Mouse (Mus musculus) left cerebral cortex, adult 2 months (tissue): ENCODE measurements at regions not wholly inside any gene's neighbourhood (a gene's known extent, or its start where the extent isn't known, plus 50 kb on each side); places are given as distances from the start of the nearest gene placed in this dataset.
"Not testable (repeated sequence)": the region's sequence is repeated elsewhere in the genome, so short reads cannot be mapped to it uniquely, and the experiment has no call there.

ENCODE experiments used
- DNase-seq, 2 experiments: peaks; one replicate each; pipeline ENCODE4 v3.0.0; 2021 to 2022; ENCODE audit warnings: low spot score in 2 of 2, mixed read lengths in 1 of 2; ENCODE audit errors: extremely low spot score in 1 of 2
- H3K27ac ChIP-seq: fragments of 200-600 bp; 2 replicates; pipeline ENCODE4 v1.8.1; 2022
- H3K4me3 ChIP-seq: fragments of 200-600 bp; 2 replicates; pipeline ENCODE4 v1.8.1; 2022
- CTCF ChIP-seq: fragments of 200-600 bp; IDR thresholded peaks from 2 replicates; pipeline ENCODE4 v1.8.1; 2022; ENCODE audit warnings: antibody characterized with exemption, mild to moderate bottlenecking, moderate library complexity
- intact Hi-C: fragments of 180-260 bp; cut with DNase I; formaldehyde crosslinking; loops from one replicate; pipeline ENCODE4 v1.15.1; 2025

DNA sequence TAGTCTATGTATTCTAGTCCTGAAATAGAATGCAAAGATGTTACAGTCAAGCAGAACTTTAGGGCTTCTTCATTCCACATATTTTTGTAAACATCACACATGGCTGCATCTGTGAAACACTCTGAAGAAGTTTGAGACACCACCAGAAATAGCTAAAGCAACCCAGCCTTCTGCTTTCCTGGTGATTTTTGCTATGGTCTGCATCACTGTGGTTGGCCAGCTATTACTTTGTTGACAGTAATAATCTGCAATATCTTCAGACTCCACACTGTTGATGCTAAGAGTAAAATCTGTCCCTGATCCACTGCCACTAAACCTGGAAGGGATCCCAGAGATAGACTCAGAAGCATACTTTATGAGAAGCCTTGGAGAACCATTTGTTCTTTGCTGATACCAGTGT lies 1065.7 kb downstream of the Rpia start:
- no peak for DNase-seq
- intact Hi-C loops = no loop called here

DNA sequence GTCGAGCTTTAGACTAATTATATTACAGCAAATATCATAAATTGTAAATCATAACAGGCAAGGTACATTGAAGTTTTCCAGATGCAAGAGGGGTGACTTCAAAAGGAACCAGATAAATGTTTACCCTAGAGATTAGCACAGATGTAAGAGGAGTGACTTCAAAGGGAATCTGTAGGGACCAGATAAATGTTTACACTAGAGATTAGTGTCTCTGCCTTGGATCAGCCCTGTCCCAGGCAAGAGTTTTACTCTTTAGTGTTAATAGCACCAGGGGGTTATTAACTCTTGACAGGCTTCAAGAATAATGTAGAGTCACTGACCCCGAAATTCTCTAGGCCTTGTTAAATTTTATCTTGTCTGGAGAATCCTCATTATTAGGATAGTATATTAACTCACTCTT lies 1089.2 kb downstream of the Rpia start:
- H3K27ac ChIP-seq, intact Hi-C loops, H3K4me3 ChIP-seq, DNase-seq: not testable (repeated sequence)

More for the DNA sequence above, 1065.7 kb downstream of the Rpia start:
- no peak overlapping the region for H3K27ac ChIP-seq
- no peak for TF ChIP-seq CTCF
- H3K4me3 ChIP-seq = no peak overlapping the region

DNA sequence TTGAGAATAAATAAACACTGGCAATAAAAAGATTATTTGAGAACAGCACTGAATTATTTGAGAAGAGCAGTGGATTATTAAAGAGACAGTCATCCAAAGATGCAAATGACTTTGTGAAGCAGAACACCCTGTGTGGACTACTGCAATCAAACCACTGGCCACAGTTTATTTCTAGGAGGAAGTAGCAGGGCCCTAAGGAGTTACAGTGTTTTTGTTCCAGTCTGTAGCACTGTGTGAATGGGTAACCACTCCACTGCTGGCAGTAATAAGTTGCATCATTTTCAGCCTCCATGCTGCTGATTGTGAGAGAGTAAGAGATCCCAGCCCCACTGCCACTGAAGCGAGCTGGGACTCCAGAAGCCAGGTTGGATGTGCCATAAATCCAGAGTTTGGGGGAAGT lies 1110.9 kb downstream of the Rpia start:
- H3K27ac ChIP-seq = no peak overlapping the region
- intact Hi-C loops = no loop called here
- DNase-seq = no peak
- no peak overlapping the region for H3K4me3 ChIP-seq
- no peak for TF ChIP-seq CTCF

DNA sequence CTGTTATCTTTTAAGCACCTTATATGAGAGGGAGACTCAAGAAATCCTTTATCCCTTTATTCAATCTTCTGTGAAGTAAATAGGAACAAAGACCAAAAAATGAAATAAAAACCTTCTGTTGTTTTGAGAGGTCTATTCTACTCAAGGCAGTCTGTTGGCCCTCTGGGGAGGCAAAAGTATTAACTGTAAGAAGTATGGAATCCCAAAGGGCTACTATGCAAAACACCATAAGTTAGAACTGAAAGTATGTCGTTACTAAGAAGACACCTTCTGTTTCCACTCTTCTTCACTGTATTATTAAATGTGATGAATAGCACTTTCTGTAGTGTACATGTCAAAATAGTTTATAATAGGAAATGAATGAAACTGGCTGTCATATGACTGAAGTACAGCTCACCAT lies 1129.6 kb downstream of the Rpia start:
- H3K27ac ChIP-seq, H3K4me3 ChIP-seq, DNase-seq, intact Hi-C loops: not testable (repeated sequence)
